8 mouse cellular contexts compared by ENCODE assay signal in the genomic region with DNA sequence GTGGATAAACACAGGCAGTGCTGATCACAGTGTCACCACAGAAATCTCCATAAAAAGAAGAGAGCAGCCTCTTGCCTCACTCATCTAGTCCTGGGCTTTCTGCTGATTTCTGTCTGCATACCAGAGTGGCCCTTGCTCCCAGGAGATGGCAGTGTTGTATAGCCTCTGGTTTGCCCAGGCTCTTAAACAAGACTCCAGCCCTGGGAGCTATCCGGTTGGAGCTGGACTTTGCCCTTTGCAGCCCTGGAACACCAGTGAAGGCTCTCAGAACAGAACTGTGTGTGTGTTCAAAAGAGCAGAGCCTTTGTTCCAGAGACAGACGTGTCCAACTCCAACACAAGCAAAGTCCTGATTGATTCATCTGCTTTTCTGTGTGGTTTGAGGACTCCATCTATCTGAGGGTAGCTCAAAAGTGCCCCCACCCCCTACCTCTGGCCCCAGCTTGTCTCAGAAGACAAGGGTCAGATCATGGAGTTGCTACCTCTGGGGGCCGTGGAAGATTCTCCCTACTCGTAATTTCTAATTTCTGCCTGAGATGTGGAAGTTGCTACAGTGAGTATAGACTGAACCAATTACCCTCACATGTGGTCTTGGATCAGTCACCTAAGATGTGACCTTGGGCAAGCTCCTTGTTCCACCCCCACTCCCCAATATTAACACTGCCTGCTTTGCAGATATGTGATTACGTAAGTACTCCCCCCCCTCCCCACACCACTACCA.
A peak's percentile ranks its signal among the peaks of the same experiment; 100 is the strongest.
DNase-seq lines count a peak whose midpoint lies in the region; ATAC-seq and TF ChIP-seq lines count a peak whose summit lies in the region.

No protein-coding gene starts in this region.

- no peak overlapping the region for H3K4me2 ChIP-seq in forebrain, postnatal 0 days (ENCODE audit: low read depth)
- H3K4me2 ChIP-seq in liver, embryonic 12.5 days, result no peak overlapping the region
- H3K4me2 ChIP-seq in neural tube, embryonic 14.5 days (ENCODE audit: low read depth, low read length), result no peak overlapping the region

- H3K27ac ChIP-seq in forebrain, postnatal 0 days (ENCODE audit: low read depth, low read length), result no peak overlapping the region
- H3K27ac ChIP-seq in liver, embryonic 12.5 days, result no peak overlapping the region
- H3K27ac ChIP-seq in neural tube, embryonic 14.5 days (ENCODE audit: low read depth, low read length), result no peak overlapping the region

- no peak overlapping the region for H3K4me3 ChIP-seq in E14TG2a.4 (replicated peaks; ENCODE audit: low read length)
- no peak overlapping the region for H3K4me3 ChIP-seq in forebrain, postnatal 0 days (ENCODE audit: low read depth, low read length)
- no peak overlapping the region for H3K4me3 ChIP-seq in liver, embryonic 12.5 days
- no peak overlapping the region for H3K4me3 ChIP-seq in neural tube, embryonic 14.5 days (ENCODE audit: low read depth, low read length)

- H3K36me3 ChIP-seq in E14TG2a.4 (ENCODE audit: insufficient read depth, low read length), result no peaks in the 10 kb centered on the region
- no peaks in the 10 kb centered on the region for H3K36me3 ChIP-seq in forebrain, postnatal 0 days (ENCODE audit: insufficient read depth)
- no peaks in the 10 kb centered on the region for H3K36me3 ChIP-seq in liver, embryonic 12.5 days
- no peaks in the 10 kb centered on the region for H3K36me3 ChIP-seq in neural tube, embryonic 14.5 days (ENCODE audit: control insufficient read depth, insufficient read depth, low read length)

- H3K4me1 ChIP-seq in E14TG2a.4 (replicated peaks; ENCODE audit: low read depth, low read length), result no peaks in the 10 kb centered on the region
- 0 out of 2 replicates have a peak, but pooled peaks cover 5% of the 10 kb centered on the region for H3K4me1 ChIP-seq in forebrain, postnatal 0 days (ENCODE audit: insufficient read depth)
- no peaks in the 10 kb centered on the region for H3K4me1 ChIP-seq in liver, embryonic 12.5 days
- H3K4me1 ChIP-seq in neural tube, embryonic 14.5 days (ENCODE audit: control insufficient read depth, insufficient read depth, low read length), result no peaks in the 10 kb centered on the region

- no peaks in the 10 kb centered on the region for H3K27me3 ChIP-seq in E14TG2a.4 (ENCODE audit: insufficient read depth, low read length)
- no peaks in the 10 kb centered on the region for H3K27me3 ChIP-seq in forebrain, postnatal 0 days (ENCODE audit: insufficient read depth, low read length)
- no peaks in the 10 kb centered on the region for H3K27me3 ChIP-seq in liver, embryonic 12.5 days (replicated peaks)
- H3K27me3 ChIP-seq in neural tube, embryonic 14.5 days (ENCODE audit: control insufficient read depth, insufficient read depth, low read length), result no peaks in the 10 kb centered on the region

- no peaks in the 10 kb centered on the region for H3K9me3 ChIP-seq in E14TG2a.4 (ENCODE audit: low read length)
- no peaks in the 10 kb centered on the region for H3K9me3 ChIP-seq in forebrain, postnatal 0 days (ENCODE audit: low read length)
- no peaks in the 10 kb centered on the region for H3K9me3 ChIP-seq in liver, embryonic 12.5 days (replicated peaks)
- no peaks in the 10 kb centered on the region for H3K9me3 ChIP-seq in neural tube, embryonic 14.5 days (ENCODE audit: control insufficient read depth, low read length)

- H3K9ac ChIP-seq in forebrain, postnatal 0 days, result no peak overlapping the region
- H3K9ac ChIP-seq in liver, embryonic 12.5 days, result no peak overlapping the region
- no peak overlapping the region for H3K9ac ChIP-seq in neural tube, embryonic 14.5 days (replicated peaks; ENCODE audit: low read depth, low read length)

- ATAC-seq in forebrain, postnatal 0 days, result peak; percentile 80
- ATAC-seq in liver, embryonic 12.5 days, result peak; percentile 77
- ATAC-seq in neural tube, embryonic 14.5 days (ENCODE audit: low read depth), result peak; percentile 66

- DNase-seq in cerebellum, adult 18-20 months, result peak; percentile 56 to 68
- DNase-seq in forebrain, postnatal 0 days, result peak; percentile 67
- peak; percentile 83 to 85 for DNase-seq in heart, postnatal 10 days
- peak; percentile 90 to 95 for DNase-seq in kidney, postnatal 25 days
- no peak for DNase-seq in B cell, adult 2 months

- intact Hi-C loops in heart, postnatal 10 days (cut with DNase I), result loop anchor here (1.0 kb wide), 2 partner anchors 400 to 530 kb away; no protein-coding TSS in a partner anchor

- TF ChIP-seq CTCF in E14TG2a.4 (conservative IDR thresholded peaks at IDR 0.05; ENCODE audit: low read length), result peak; percentile 27; the same call in 1 of the 2 replicates
- TF ChIP-seq CTCF in forebrain, postnatal 0 days (IDR thresholded peaks at IDR 0.05; ENCODE audit: low read depth), result peak; percentile 79

- 48% methylated on average over 5 of the region's 5 CpGs for WGBS in forebrain, postnatal 0 days
- 47% methylated on average over 5 of the region's 5 CpGs for WGBS in liver, embryonic 12.5 days (ENCODE audit: insufficient replicate concordance)
- 43% methylated on average over 5 of the region's 5 CpGs for WGBS in neural tube, embryonic 14.5 days

Comparison
In these comparisons a context has a peak if more than half of its experiments do, and no peak if none do; other contexts are left out.
1. DNase-seq: peak in cerebellum, adult 18-20 months (2 of 2), forebrain, postnatal 0 days (single experiment), heart, postnatal 10 days (2 of 2) and kidney, postnatal 25 days (2 of 2); none in B cell, adult 2 months (0 of 2).
2. Peak in every context shown above with its lines, with median percentiles within 50 percentile points of each other: ATAC-seq.